Mouse (Mus musculus) testis, postnatal 10 days (tissue): Measurements from ENCODE around the gene Asb6.

ENCODE experiments used
- DNase-seq: peaks from one replicate; pipeline ENCODE4 v3.0.0; 2021; ENCODE audit warnings: low spot score

Gene Asb6

DNA sequence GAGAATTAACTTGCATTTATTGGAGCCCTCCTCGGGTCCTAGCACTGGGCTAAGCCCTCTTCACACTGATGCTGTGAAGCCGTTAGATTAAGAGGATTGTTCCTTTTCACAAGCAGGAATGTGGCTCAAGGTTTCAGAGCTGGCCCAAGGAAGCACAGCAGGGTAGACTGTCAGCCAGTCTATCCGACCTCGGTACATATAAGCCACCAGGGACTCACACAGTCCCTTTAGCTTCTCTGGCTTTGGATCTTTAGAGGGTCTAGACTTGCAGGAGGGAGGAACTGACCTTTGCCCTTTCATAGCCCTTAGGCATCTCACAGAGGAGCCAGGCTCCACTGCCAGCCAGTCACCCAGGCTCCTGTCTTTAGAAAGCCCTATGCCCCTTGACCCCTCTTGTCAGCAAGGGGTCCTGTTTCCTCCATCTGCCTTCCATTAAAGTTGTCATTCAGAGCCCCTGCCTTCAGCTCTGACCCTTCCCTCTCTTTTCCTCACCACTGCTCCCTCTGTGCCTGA, at the start of gene Asb6:
TSS of gene Asb6 (minus strand) at position 51 of the 513 bp plus-strand sequence.
- DNase-seq = no peak

- DNase-seq = no peak
Observed at GRCm38 (mm10) chr2:30879481-30879880, 49.3 kb upstream of the Asb6 start.

GRCm38 (mm10) chr2:30875621-30876432, 45.7 kb upstream of the Asb6 start:
- no peak for DNase-seq

GRCm38 (mm10) chr2:30875096-30875495, 45.0 kb upstream of the Asb6 start:
- no peak for DNase-seq

- DNase-seq = no peak
Observed at GRCm38 (mm10) chr2:30874445-30874844, 44.3 kb upstream of the Asb6 start.

DNA sequence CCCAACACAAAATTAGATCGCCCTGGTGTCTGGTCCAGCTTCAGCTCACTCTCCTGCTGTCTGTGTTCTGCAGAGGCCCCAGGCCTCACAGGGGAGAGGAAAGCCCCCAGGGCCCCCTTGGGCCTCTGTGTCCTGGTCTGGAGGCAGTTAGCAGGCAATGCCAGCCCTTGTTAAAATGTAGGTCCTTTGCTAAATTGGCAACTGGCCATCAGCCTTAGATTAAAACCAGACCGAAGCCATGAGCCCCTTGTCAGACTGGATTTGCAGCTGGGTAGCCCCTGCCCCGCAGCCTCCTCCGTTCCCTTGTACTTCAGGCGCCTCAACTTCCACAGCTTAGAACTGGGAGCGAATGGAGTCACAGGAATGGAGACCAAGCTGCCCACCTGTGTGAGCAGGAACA, 42.5 kb upstream of the Asb6 start:
- DNase-seq = no peak

DNA sequence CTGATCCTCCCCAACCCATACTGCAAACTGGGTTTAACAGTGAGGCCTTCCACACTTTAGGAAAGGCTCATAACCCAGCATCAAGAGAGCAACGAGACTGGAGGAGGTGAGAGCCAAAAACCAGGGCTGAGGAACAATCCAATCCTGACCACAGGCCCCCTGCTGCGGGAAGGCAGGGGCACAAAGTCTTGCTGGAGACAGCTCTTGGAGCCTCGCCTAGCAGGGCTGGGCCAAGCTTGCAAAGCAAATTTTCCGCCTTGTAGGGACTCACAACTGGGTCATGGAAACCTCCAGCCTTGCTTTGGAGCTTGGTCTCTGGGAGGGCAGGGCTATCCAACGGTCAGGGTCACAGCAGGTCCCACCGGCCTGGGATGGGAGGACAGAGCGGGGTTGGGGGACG, 40.7 kb upstream of the Asb6 start:
- no peak for DNase-seq

DNA sequence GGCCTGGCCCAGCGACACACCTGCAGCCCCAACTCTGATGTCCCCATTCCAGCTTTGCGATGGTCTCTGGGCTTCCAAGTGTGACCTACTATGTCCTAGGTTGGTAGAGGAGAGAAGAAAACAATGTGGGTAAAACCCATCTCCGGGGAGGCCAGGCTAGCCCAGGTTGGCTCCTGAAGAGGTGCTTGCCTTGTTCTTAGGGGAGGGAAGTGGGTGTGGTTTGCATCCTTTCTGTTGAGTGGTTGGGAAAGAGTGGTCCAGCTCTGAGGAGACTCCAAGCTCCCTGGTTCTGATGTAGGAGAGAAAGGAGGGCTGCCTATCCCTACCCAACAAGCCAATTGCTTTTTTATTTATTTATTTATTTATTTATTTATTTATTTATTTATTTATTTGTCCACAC, 35.3 kb upstream of the Asb6 start:
- no peak for DNase-seq

GRCm38 (mm10) chr2:30864968-30865381, 34.8 kb upstream of the Asb6 start:
- peak; percentile 62 for DNase-seq

DNA sequence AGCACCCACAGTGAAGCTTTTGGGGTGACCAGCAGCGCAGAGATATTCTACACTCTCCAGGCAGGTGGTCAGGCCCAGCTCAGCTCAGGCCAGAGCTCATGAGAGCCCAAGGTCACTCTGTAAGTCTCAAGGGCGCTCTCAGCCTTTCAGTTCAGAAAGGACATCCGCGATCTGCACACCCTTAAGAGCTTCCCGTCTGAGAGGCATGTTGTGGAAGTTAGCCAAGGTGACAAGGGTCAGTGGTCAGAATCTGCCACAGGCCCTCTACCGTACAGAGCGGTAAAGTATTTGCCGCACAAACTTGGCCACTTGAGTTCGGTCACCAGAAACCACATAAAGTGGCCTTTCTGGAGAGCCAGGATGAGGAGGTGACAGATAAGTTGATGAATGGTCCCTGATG, 33.4 kb upstream of the Asb6 start:
- DNase-seq = no peak

DNA sequence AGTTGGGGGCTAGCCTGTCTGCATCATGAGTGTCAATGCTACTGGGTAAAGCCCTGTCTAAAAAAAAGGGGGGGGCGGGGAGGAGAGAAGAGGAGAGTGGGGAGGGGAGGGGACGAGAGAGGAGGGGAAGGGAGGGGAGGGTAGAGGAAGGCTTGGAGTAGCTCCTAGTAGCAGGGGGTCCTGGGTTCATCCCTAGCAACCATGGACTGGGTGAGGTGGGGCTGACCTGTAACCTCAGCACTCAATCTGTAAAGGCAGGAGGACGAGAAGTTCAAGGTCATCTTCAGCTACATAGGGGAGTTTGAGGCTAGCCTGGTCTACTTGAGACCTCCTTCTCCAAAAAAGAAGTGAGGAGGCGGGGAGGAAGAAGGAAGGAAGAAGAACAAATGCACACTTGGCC, 31.9 kb upstream of the Asb6 start:
- DNase-seq = no peak

- no peak for DNase-seq
Observed at GRCm38 (mm10) chr2:30859782-30860181, 29.6 kb upstream of the Asb6 start.

DNA sequence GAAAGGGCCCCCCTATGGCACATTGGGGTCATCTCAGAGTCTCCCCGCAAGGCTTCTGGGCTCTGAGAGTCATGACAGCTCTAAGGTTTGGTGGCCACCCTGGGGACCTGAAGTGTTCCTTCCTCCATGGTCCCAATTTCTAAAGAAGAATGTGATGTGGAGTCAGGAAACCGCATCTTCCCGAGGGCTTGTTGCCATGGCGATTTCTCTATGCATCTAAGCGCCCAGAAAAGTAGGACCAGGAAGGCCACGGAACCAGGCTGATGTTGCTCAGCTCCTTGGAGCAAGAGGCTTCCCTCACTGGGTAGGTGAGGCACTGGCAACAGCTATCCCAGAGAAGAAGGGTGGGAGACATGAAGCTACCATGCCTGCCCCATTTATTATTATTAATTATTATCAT, 26.9 kb upstream of the Asb6 start:
- no peak for DNase-seq

GRCm38 (mm10) chr2:30852771-30853313, 22.7 kb upstream of the Asb6 start:
- no peak for DNase-seq

GRCm38 (mm10) chr2:30850581-30850980, 20.4 kb upstream of the Asb6 start:
- DNase-seq = no peak

GRCm38 (mm10) chr2:30848184-30848583, 18.1 kb upstream of the Asb6 start:
- DNase-seq = no peak

DNA sequence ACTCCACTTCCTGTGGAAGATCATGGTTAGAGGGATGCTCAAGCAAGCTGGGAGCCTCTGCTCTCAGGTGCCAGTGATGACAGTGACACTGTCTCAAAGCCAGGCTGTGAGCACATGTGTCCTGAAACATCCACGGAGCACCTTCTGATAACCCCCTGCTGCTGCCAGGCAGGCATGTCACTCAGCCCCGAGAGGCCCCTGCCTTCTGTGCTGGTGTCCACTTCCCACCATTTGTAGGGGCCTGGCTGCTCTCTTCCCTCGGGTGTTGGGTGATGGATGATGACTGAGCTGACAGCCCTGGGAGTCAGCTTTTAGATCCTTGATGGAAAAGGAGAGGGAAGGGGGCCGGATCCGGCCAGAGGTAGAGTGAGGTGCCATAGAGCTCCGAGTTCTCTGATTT, 16.6 kb upstream of the Asb6 start:
- DNase-seq = no peak

- DNase-seq = no peak
Observed at GRCm38 (mm10) chr2:30846236-30846635, 16.1 kb upstream of the Asb6 start.

DNA sequence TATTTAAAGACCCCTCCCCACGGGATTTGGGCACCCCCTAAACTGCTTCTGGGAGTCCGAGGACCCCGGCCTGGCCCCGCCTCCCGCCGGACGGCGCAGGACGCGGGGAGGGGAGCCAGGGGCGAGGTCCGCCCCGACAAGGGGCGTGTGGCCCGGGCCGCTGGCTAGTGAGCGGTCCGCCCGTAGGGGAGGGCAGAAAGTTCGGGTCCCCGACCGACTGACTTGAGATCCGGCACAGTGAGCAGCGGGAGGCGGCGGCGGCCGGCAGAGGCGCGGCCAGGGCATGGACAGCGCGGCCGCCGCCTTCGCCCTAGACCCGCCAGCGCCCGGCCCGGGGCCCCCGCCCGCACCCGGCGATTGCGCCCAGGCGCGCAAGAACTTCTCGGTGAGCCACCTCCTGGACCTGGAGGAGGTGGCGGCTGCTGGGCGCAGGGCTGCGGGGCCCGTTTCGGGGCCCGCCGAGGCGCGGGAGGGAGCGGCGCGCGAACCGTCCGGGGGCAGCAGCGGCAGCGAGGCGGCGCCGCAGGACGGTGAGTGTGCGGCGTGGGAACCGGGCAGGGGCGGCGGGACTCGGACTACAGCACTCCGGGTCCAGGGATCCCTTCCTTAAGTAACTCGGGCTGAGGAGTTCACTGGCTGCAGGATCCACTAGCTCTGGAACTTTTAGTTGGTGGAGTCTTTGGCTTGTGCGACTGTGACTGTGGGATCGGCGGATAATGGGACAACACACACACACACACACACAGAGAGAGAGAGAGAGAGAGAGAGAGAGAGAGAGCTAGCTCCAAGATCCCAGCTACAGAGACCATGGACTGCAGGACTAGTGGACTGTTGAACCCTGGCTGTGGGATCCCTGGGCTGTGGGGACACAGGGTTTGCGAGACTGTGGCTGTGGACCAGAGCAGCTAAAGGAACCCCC, 15.3 kb upstream of the Asb6 start:
- DNase-seq = peak; percentile 70

DNA sequence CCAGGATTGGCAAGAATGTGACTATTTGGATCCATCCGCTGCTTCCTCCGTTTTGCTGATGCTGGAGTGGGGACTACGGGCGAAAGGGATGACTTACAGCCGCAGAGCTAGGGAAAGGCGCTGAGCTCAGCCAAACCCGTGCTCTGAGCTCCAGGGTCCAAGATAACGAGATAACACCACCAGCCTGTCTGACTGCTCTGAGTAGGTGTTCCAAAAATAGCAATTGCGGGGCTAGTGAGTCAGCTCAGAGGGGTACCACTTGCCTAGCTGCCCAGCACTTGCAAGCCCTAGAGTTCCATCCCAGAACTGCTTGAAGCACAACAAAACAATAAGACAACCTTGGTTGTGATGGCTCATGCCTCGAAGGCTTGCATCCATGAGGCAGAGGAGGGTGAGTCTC, 12.5 kb upstream of the Asb6 start:
- DNase-seq = no peak

DNA sequence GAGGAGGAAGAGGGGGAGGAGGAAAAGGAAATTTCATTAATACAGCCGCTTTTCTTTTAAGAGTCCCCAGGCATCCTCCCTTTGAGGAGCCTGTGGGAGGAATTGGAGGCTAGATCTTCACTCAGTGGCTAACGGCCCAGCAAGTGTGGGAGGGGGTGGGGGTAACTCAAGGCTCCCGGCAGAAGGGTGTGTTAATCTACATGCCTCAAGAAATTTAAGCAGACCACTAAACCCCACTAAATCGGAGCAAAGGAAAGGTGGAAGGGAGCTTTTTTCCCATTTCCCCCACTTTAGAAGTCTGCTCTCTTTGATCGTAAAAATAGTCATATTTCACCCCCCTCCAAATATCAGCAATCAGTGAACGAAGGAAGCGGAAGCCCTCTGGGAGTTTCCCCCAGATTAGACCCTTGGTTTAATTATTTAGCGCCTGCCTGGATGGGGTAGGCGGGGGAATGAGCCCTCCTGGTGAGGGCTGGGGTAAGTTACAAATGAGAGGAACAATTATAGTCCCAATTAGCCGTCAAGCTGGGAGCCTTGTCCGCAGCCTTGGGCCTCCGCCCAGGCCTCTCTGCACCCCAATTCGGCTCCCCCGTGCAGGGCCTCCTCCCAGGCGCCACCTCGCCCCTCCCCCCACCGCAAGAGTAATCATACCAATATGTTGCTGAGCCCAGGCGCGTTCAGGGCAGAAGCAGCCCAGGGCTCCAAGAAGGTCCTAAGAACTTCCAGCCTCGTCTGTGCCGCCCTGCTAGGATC, 6.3 kb upstream of the Asb6 start:
- peak; percentile 81 for DNase-seq
